Mouse (Mus musculus) brain, embryonic 14.5 days (tissue): ENCODE measurements around the gene Msrb3.

Source experiments
- CTCF ChIP-seq: fragments of 200-500 bp; IDR thresholded peaks from 2 replicates; pipeline ENCODE4 v1.5.1; 2012; ENCODE audit warnings: inconsistent platforms, mild to moderate bottlenecking, moderate library complexity, borderline replicate concordance; ENCODE audit not compliant: insufficient read depth, insufficient read length; ENCODE audit errors: extremely low read depth
- POLR2A ChIP-seq: fragments of 200-500 bp; IDR thresholded peaks from 2 replicates; pipeline ENCODE4 v1.6.1; 2012; ENCODE audit warnings: mild to moderate bottlenecking, inconsistent platforms, borderline replicate concordance; ENCODE audit not compliant: poor library complexity, insufficient read depth, insufficient read length, severe bottlenecking; ENCODE audit errors: extremely low read depth

GRCm38 (mm10) chr10:120938077-120938903, 39.4 kb upstream of the Msrb3 start:
- no peak for TF ChIP-seq POLR2A
- TF ChIP-seq CTCF: peak; percentile 70
